Mouse (Mus musculus): ENCODE measurements around the gene Gstm5.

- no peak for TF ChIP-seq CTCF (IDR thresholded peaks at IDR 0.05; ENCODE audit: low read depth)
- no peak for TF ChIP-seq EP300 (optimal IDR thresholded peaks at IDR 0.05)
Observed at GRCm38 (mm10) chr3:107895194-107895719, 364 bp upstream of the Gstm5 start.

Measured in stomach, postnatal 0 days (tissue).